Mouse (Mus musculus): ENCODE measurements around the gene Sap25. TPM values are rescaled to one million over a fixed set of nuclear protein-coding genes. Genes with fewer than 3 reads are reported as not detected.
A peak's percentile ranks its signal among the peaks of the same experiment; 100 is the strongest.

Sap25 gene
- total and polyA plus RNA-seq, 2 experiments from 2014 or later = 3.7 to 5.2 TPM

DNA sequence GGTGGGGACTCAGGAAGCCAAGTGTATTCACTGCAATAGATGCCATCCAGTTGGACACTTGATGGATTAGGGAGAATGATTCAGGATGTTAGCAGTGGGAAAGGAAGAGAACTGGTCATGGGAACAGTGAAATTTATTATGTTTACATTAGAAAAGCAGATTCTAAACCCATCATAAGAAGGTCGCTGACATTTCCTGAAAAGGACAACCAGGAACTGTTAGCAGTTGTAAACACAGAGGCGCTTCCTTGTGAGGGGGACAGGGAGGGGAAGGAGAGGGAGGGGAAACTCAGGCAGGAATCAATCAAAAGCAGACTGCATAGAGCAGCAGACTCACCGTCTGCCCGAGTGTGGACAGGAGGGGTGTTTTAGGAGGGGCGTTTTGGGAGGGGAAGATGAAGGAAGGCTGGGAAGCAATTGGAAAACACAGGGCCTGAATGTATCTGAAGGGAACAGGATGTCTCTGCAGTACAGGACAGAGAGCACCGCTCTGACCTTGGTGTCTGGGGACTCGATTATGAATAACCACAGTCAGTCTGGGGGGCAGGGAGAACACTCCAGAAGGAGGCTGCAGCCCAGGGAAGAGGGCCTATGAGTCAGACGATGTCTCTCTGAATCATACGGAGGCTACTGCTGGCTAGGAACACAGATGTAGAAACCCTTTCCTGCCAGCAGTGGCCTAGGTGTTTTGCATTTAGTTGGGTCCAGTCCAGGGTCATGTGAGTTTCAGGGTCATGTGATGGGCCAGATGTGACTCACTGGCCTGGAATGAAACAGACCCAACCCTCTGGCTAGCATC is 30.5 kb downstream of the Sap25 start:
- Histone ChIP-seq H3K27ac (peak overlapping the region; percentile 36; the same call in 1 of the 2 replicates), H3K9me3 (ENCODE audit: low read length) (no peaks in the 10 kb centered on the region), H3K4me1 (ENCODE audit: insufficient read depth, low read length) (no peaks in the 10 kb centered on the region), H3K4me3 (ENCODE audit: low read length) (no peak overlapping the region), H3K9ac (replicated peaks; ENCODE audit: low read length) (no peak overlapping the region), H3K27me3 (ENCODE audit: insufficient read depth, low read length) (no peaks in the 10 kb centered on the region), H3K36me3 (ENCODE audit: insufficient read depth, low read length) (peaks cover 4% of the 10 kb centered on the region; the same call in 1 of the 2 replicates), H3K4me2 (ENCODE audit: low read depth, low read length) (no peak overlapping the region)
- DNase-seq (ENCODE audit: low spot score) (peak; percentile 14), ATAC-seq (peak; percentile 49; the same call in 1 of the 2 replicates)
- no peak for TF ChIP-seq CTCF (IDR thresholded peaks at IDR 0.05; ENCODE audit: low read depth)
- 34% methylated on average over 9 of the region's 9 CpGs for WGBS

DNA sequence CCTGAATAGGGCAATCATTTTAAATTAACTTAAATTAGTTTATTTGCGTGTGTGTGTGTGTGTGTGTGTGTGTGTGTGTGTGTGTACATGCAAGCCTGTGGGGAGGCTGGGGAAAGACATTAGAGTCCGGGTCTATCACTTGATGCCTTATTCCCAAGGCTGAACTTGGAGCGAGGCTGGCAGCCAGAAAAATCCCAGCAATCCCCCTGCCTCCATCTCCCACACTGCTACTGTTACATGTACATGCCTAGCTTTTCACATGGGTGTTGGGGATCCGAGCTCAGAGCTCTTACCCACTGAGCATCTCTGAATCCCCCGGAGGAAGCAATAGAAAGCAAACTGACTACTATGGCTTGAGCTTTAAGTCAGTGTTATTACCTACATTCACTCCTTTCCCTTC is 31.2 kb downstream of the Sap25 start:
- Histone ChIP-seq H3K27ac (peak overlapping the region; percentile 36; the same call in 1 of the 2 replicates), H3K36me3 (ENCODE audit: insufficient read depth, low read length) (no peaks in the 10 kb centered on the region), H3K9me3 (ENCODE audit: low read length) (no peaks in the 10 kb centered on the region), H3K4me3 (ENCODE audit: low read length) (no peak overlapping the region), H3K27me3 (ENCODE audit: insufficient read depth, low read length) (no peaks in the 10 kb centered on the region), H3K9ac (replicated peaks; ENCODE audit: low read length) (no peak overlapping the region), H3K4me1 (ENCODE audit: insufficient read depth, low read length) (no peaks in the 10 kb centered on the region), H3K4me2 (ENCODE audit: low read depth, low read length) (no peak overlapping the region)
- ATAC-seq (no peak), DNase-seq (ENCODE audit: low spot score) (no peak)
- 82% methylated on average over 5 of the region's 5 CpGs for WGBS
- TF ChIP-seq CTCF (IDR thresholded peaks at IDR 0.05; ENCODE audit: low read depth) = no peak

DNA sequence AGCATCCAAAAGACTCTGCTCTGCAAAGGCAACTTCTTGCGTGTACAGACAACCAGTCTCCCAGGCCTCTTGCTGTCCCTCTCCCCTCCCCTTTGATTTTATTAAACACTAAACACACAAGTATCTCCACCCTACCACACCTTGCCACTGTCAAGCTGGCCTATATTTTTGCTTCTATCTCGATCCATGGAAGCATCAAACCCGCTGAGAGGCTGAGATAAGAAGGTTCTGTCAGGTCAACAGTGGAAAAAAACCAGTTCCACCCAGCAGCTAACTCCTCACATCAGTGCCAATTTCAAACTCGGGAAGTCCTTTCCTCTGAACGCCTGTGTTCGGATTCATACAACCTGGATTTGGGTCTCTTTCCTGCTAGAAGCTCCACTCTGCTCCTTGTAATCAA is 31.9 kb downstream of the Sap25 start:
- Histone ChIP-seq H3K4me1 (ENCODE audit: insufficient read depth, low read length) (no peaks in the 10 kb centered on the region), H3K9ac (replicated peaks; ENCODE audit: low read length) (no peak overlapping the region), H3K4me2 (ENCODE audit: low read depth, low read length) (no peak overlapping the region), H3K36me3 (ENCODE audit: insufficient read depth, low read length) (no peaks in the 10 kb centered on the region), H3K9me3 (ENCODE audit: low read length) (no peaks in the 10 kb centered on the region), H3K27me3 (ENCODE audit: insufficient read depth, low read length) (no peaks in the 10 kb centered on the region), H3K4me3 (ENCODE audit: low read length) (no peak overlapping the region), H3K27ac (no peak overlapping the region)
- WGBS = 90% methylated on average over 6 of the region's 6 CpGs
- ATAC-seq (no peak), DNase-seq (ENCODE audit: low spot score) (no peak)
- TF ChIP-seq CTCF (IDR thresholded peaks at IDR 0.05; ENCODE audit: low read depth) = no peak

DNA sequence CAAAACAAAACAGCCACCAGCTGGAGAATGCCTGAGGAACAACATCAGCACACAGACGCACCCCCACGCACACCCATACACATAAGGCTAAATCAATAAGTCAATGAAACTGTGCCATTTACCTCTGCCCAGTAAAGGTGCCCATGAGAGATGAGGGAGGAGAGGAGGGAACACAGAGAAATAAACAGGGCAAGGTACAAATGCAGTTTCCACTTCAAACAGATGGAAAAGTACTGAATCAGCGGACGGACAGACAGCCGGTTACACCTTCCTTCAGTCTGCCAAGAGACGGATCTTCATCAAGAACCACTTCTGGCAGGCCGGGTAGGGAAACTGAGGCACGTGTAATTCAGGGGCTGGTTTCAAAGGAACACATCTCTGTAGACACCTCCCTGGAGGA is 33.7 kb downstream of the Sap25 start:
- Histone ChIP-seq H3K4me1 (ENCODE audit: insufficient read depth, low read length) (no peaks in the 10 kb centered on the region), H3K27ac (no peak overlapping the region), H3K4me2 (ENCODE audit: low read depth, low read length) (no peak overlapping the region), H3K9ac (replicated peaks; ENCODE audit: low read length) (no peak overlapping the region), H3K9me3 (ENCODE audit: low read length) (no peaks in the 10 kb centered on the region), H3K36me3 (ENCODE audit: insufficient read depth, low read length) (no peaks in the 10 kb centered on the region), H3K27me3 (ENCODE audit: insufficient read depth, low read length) (no peaks in the 10 kb centered on the region), H3K4me3 (ENCODE audit: low read length) (no peak overlapping the region)
- no peak for DNase-seq (ENCODE audit: low spot score)
- no peak for ATAC-seq
- no peak for TF ChIP-seq CTCF (IDR thresholded peaks at IDR 0.05; ENCODE audit: low read depth)
- WGBS = 95% methylated on average over 8 of the region's 8 CpGs

DNA sequence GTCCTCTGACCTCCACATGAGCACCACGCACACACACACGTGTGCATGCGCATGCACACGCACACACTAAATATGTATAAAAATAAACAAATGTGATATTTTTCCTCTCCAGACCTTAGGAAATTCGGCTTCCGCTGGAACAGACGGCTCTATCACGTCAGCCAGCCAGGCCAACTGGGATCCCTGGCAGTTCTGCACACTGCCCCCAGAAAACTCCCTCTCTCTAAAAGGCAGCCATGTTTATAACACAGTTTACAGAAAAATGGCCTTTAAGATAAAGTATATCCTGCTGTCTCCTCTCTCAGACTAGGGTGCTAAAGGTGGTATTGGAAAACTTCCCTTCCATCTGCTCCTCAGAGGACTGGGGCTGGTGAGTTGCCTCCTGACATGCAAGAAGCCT is 36.7 kb downstream of the Sap25 start:
- Histone ChIP-seq H3K4me1 (ENCODE audit: insufficient read depth, low read length) (peaks cover 5% of the 10 kb centered on the region), H3K9me3 (ENCODE audit: low read length) (no peaks in the 10 kb centered on the region), H3K27ac (no peak overlapping the region), H3K27me3 (ENCODE audit: insufficient read depth, low read length) (no peaks in the 10 kb centered on the region), H3K36me3 (ENCODE audit: insufficient read depth, low read length) (no peaks in the 10 kb centered on the region), H3K4me3 (ENCODE audit: low read length) (no peak overlapping the region), H3K9ac (replicated peaks; ENCODE audit: low read length) (no peak overlapping the region), H3K4me2 (ENCODE audit: low read depth, low read length) (no peak overlapping the region)
- 95% methylated on average over 8 of the region's 8 CpGs for WGBS
- DNase-seq (ENCODE audit: low spot score) (no peak), ATAC-seq (no peak)
- TF ChIP-seq CTCF (IDR thresholded peaks at IDR 0.05; ENCODE audit: low read depth) = no peak

DNA sequence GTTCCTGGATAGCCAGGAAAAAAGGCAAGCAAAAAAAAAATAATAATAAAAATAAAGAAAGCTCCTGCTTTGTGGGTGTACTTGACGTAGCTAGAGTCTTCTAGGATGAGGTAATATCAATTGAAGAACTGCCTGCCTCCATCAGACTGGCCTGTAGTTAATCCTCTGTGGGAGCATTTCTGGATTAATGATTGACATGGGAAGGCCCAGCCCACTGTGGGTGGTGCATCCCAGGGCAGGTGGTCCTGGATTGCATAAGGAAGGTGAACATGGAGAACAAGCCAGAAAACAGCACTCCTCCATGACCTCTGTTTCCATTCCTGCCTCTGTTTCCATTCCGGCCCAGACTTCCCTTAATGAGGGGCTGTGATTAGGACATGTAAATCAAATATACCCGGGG is 37.6 kb downstream of the Sap25 start:
- DNase-seq (ENCODE audit: low spot score) (no peak), ATAC-seq (no peak)
- Histone ChIP-seq H3K36me3 (ENCODE audit: insufficient read depth, low read length) (no peaks in the 10 kb centered on the region), H3K9me3 (ENCODE audit: low read length) (no peaks in the 10 kb centered on the region), H3K27ac (no peak overlapping the region), H3K4me3 (ENCODE audit: low read length) (no peak overlapping the region), H3K9ac (replicated peaks; ENCODE audit: low read length) (no peak overlapping the region), H3K4me2 (ENCODE audit: low read depth, low read length) (no peak overlapping the region), H3K27me3 (ENCODE audit: insufficient read depth, low read length) (no peaks in the 10 kb centered on the region), H3K4me1 (ENCODE audit: insufficient read depth, low read length) (peaks cover 5% of the 10 kb centered on the region)
- 90% methylated on average over 3 of the region's 3 CpGs for WGBS
- TF ChIP-seq CTCF (IDR thresholded peaks at IDR 0.05; ENCODE audit: low read depth) = no peak

DNA sequence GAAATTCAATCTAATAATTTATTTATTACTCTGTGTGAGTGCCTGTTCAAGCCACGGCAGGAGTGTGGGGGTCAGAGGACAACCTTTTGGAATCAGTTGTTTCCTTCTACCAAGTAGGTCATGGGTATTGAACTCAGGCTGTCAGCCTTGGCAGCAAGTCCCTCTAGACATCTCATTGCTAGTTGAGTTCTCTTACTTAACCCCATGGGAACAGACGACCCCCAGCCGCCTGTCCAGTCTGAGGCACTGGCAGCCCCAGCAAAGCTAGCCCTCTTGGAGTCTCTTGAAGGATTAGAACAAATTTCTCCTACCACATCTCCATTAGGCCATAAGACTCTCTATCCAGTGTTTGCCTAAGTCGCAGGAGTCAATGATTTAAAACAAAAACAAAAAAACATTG is 38.6 kb downstream of the Sap25 start:
- Histone ChIP-seq H3K4me2 (ENCODE audit: low read depth, low read length) (no peak overlapping the region), H3K9me3 (ENCODE audit: low read length) (no peaks in the 10 kb centered on the region), H3K36me3 (ENCODE audit: insufficient read depth, low read length) (no peaks in the 10 kb centered on the region), H3K4me1 (ENCODE audit: insufficient read depth, low read length) (peaks cover 5% of the 10 kb centered on the region), H3K27ac (no peak overlapping the region), H3K4me3 (ENCODE audit: low read length) (no peak overlapping the region), H3K9ac (replicated peaks; ENCODE audit: low read length) (no peak overlapping the region), H3K27me3 (ENCODE audit: insufficient read depth, low read length) (no peaks in the 10 kb centered on the region)
- ATAC-seq = no peak
- TF ChIP-seq CTCF (IDR thresholded peaks at IDR 0.05; ENCODE audit: low read depth) = no peak
- WGBS = 83% methylated on average over 4 of the region's 4 CpGs
- DNase-seq (ENCODE audit: low spot score) = no peak
